Mouse (Mus musculus) embryonic facial prominence, embryonic 14.5 days (tissue): ENCODE measurements around the gene Coro1b. TPM values are rescaled to one million over a fixed set of nuclear protein-coding genes. Genes with fewer than 3 reads are reported as not detected.

Experiments used
- ATAC-seq: fragments of 200-750 bp; cut with Nextera tagmentation; 2 replicates; pipeline ENCODE4 v1.8.0; 2017; ENCODE audit warnings: low read depth, moderate number of reproducible peaks, moderate TSS enrichment
- DNase-seq: peaks from one replicate; pipeline ENCODE4 v3.0.0-alpha.2; 2015; ENCODE audit warnings: low spot score
- H3K27ac ChIP-seq: fragments of 300-500 bp; sonication (generic); replicated peaks from 2 replicates; pipeline ENCODE4 v1.5.1; 2014; ENCODE audit warnings: low read depth, mild to moderate bottlenecking, low read length, moderate library complexity
- H3K27me3 ChIP-seq: fragments of 300-500 bp; sonication (generic); replicated peaks from 2 replicates; pipeline ENCODE4 v1.6.1; 2014; ENCODE audit warnings: low read length; ENCODE audit not compliant: control insufficient read depth, insufficient read depth
- H3K36me3 ChIP-seq: fragments of 300-500 bp; sonication (generic); 2 replicates; pipeline ENCODE4 v1.6.1; 2014; ENCODE audit warnings: low read length, mixed read lengths; ENCODE audit not compliant: control insufficient read depth, insufficient read depth
- H3K4me1 ChIP-seq: fragments of 300-500 bp; sonication (generic); 2 replicates; pipeline ENCODE4 v1.6.1; 2014; ENCODE audit warnings: antibody characterized with exemption, low read length; ENCODE audit not compliant: control insufficient read depth, insufficient read depth
- H3K4me2 ChIP-seq: fragments of 300-500 bp; sonication (generic); 2 replicates; pipeline ENCODE4 v1.6.1; 2014; ENCODE audit warnings: low read depth, mild to moderate bottlenecking, low read length, moderate library complexity, mixed read lengths
- H3K4me3 ChIP-seq: fragments of 300-500 bp; sonication (generic); 2 replicates; pipeline ENCODE4 v1.5.1; 2014; ENCODE audit warnings: low read depth, mild to moderate bottlenecking, low read length
- H3K9ac ChIP-seq: fragments of 300-500 bp; sonication (generic); 2 replicates; pipeline ENCODE4 v1.6.1; 2014; ENCODE audit warnings: low read depth, mild to moderate bottlenecking, low read length, moderate library complexity, mixed read lengths
- H3K9me3 ChIP-seq: fragments of 300-500 bp; sonication (generic); 2 replicates; pipeline ENCODE4 v1.6.1; 2016; ENCODE audit warnings: low read length; ENCODE audit not compliant: control insufficient read depth
- WGBS: fragments of 180-500 bp; shearing (Covaris S2); extraction: QIAGEN DNeasy Blood & Tissue Kit; methylation state at CpG from one replicate; pipeline ENCODE4 v1.1.7; 2014; 5-methylcytosine and 5-hydroxymethylcytosine counted together
- polyA plus RNA-seq: library from polyadenylated mRNA; unstranded; fragments of >200 nt; fragmentation: Nextera tagmentation; extraction: Ambion mirVana; gene quantifications from 2 replicates; pipeline ENCODE4 v1.2.1, GENCODE M21; 2014

Gene Coro1b
- polyA plus RNA-seq, 1 experiment from 2014 or later, result 139 TPM

GRCm38 (mm10) chr19:4148819-4149218 is 400 bp downstream of the Coro1b start:
- Histone ChIP-seq H3K27ac (peak overlapping the region; percentile 59), H3K4me1 (peaks cover 11% of the 10 kb centered on the region; the same call in 1 of the 2 replicates), H3K27me3 (no peaks in the 10 kb centered on the region), H3K9me3 (no peaks in the 10 kb centered on the region), H3K4me3 (peak overlapping the region; percentile 87), H3K36me3 (peaks cover 36% of the 10 kb centered on the region), H3K9ac (peak overlapping the region; percentile 90), H3K4me2 (peak overlapping the region; percentile 75)
- DNase-seq (no peak), ATAC-seq (peak; percentile 23; the same call in 1 of the 2 replicates)
- 3% methylated on average over 8 of the region's 8 CpGs for WGBS

GRCm38 (mm10) chr19:4149283-4149682 is 864 bp downstream of the Coro1b start:
- no peak for DNase-seq
- peak overlapping the region; percentile 87 for H3K4me3 ChIP-seq
- peaks cover 39% of the 10 kb centered on the region for H3K36me3 ChIP-seq
- H3K4me2 ChIP-seq, result peak overlapping the region; percentile 75
- no peaks in the 10 kb centered on the region for H3K9me3 ChIP-seq
- 86% methylated on average over 11 of the region's 11 CpGs for WGBS
- H3K9ac ChIP-seq, result peak overlapping the region; percentile 90
- no peaks in the 10 kb centered on the region for H3K27me3 ChIP-seq
- H3K27ac ChIP-seq, result no peak overlapping the region
- H3K4me1 ChIP-seq, result peaks cover 11% of the 10 kb centered on the region; the same call in 1 of the 2 replicates
- no peak for ATAC-seq

GRCm38 (mm10) chr19:4149764-4150461 is 1.5 kb downstream of the Coro1b start:
- WGBS, result 93% methylated on average over 16 of the region's 17 CpGs
- peaks cover 11% of the 10 kb centered on the region; the same call in 1 of the 2 replicates for H3K4me1 ChIP-seq
- H3K27ac ChIP-seq, result no peak overlapping the region
- no peak overlapping the region for H3K4me3 ChIP-seq
- peak overlapping the region; percentile 90; the same call in 1 of the 2 replicates for H3K9ac ChIP-seq
- no peaks in the 10 kb centered on the region for H3K27me3 ChIP-seq
- H3K4me2 ChIP-seq, result no peak overlapping the region
- H3K9me3 ChIP-seq, result no peaks in the 10 kb centered on the region
- no peak for DNase-seq
- ATAC-seq, result no peak
- peaks cover 39% of the 10 kb centered on the region for H3K36me3 ChIP-seq

- Histone ChIP-seq H3K27me3 (no peaks in the 10 kb centered on the region), H3K9me3 (no peaks in the 10 kb centered on the region)
- ATAC-seq, result no peak
These were observed 2.4 kb downstream of the Coro1b start for GRCm38 (mm10) chr19:4150567-4151487.

GRCm38 (mm10) chr19:4151488-4151860 is 3.1 kb downstream of the Coro1b start:
- Histone ChIP-seq H3K27ac (no peak overlapping the region), H3K4me3 (no peak overlapping the region), H3K4me2 (no peak overlapping the region), H3K36me3 (peaks cover 46% of the 10 kb centered on the region), H3K9ac (no peak overlapping the region), H3K27me3 (no peaks in the 10 kb centered on the region), H3K9me3 (no peaks in the 10 kb centered on the region), H3K4me1 (peaks cover 11% of the 10 kb centered on the region; the same call in 1 of the 2 replicates)
- WGBS, result 71% methylated on average over 5 of the region's 5 CpGs
- DNase-seq, result no peak
- no peak for ATAC-seq

More at GRCm38 (mm10) chr19:4150567-4151487, 2.4 kb downstream of the Coro1b start:
- peaks cover 40% of the 10 kb centered on the region for H3K36me3 ChIP-seq
- no peak overlapping the region for H3K27ac ChIP-seq
- no peak overlapping the region for H3K4me2 ChIP-seq
- no peak for DNase-seq
- H3K4me3 ChIP-seq, result no peak overlapping the region
- 86% methylated on average over 22 of the region's 22 CpGs for WGBS
- no peak overlapping the region for H3K9ac ChIP-seq
- peaks cover 11% of the 10 kb centered on the region; the same call in 1 of the 2 replicates for H3K4me1 ChIP-seq

GRCm38 (mm10) chr19:4151898-4152297 is 3.5 kb downstream of the Coro1b start:
- Histone ChIP-seq H3K4me1 (peaks cover 11% of the 10 kb centered on the region; the same call in 1 of the 2 replicates), H3K36me3 (peaks cover 50% of the 10 kb centered on the region), H3K4me2 (no peak overlapping the region), H3K27ac (no peak overlapping the region), H3K27me3 (no peaks in the 10 kb centered on the region), H3K4me3 (no peak overlapping the region), H3K9ac (no peak overlapping the region), H3K9me3 (no peaks in the 10 kb centered on the region)
- 87% methylated on average over 5 of the region's 5 CpGs for WGBS
- no peak for ATAC-seq
- DNase-seq, result no peak

GRCm38 (mm10) chr19:4152445-4153231 is 4.2 kb downstream of the Coro1b start:
- no peak overlapping the region for H3K4me2 ChIP-seq

GRCm38 (mm10) chr19:4153232-4153654 is 4.8 kb downstream of the Coro1b start, which contains the start of gene Ptprcap:
Ptprcap (plus strand) TSS chr19:4153604.
- 84% methylated on average over 10 of the region's 11 CpGs for WGBS
- no peak for DNase-seq
- H3K9ac ChIP-seq, result no peak within 1 kb of the TSS
- ATAC-seq, result no peak
- no peak within 1 kb of the TSS for H3K27ac ChIP-seq
- no peak within 1 kb of the TSS for H3K4me3 ChIP-seq
- H3K9me3 ChIP-seq, result no peaks in the 10 kb centered on the region
- no peak within 1 kb of the TSS for H3K4me2 ChIP-seq
- 0 out of 2 replicates have a peak, but pooled peaks cover 5% of the 10 kb centered on the region for H3K4me1 ChIP-seq
- no peaks in the 10 kb centered on the region for H3K27me3 ChIP-seq
- H3K36me3 ChIP-seq, result peaks cover 64% of the 10 kb centered on the region

More at GRCm38 (mm10) chr19:4152445-4153231, 4.2 kb downstream of the Coro1b start:
- ATAC-seq, result no peak
- no peak overlapping the region for H3K9ac ChIP-seq
- H3K4me1 ChIP-seq, result peaks cover 11% of the 10 kb centered on the region; the same call in 1 of the 2 replicates
- H3K4me3 ChIP-seq, result no peak overlapping the region
- DNase-seq, result no peak
- WGBS, result 98% methylated on average over 8 of the region's 8 CpGs
- H3K36me3 ChIP-seq, result peaks cover 58% of the 10 kb centered on the region
- no peaks in the 10 kb centered on the region for H3K9me3 ChIP-seq
- no peak overlapping the region for H3K27ac ChIP-seq
- no peaks in the 10 kb centered on the region for H3K27me3 ChIP-seq
